Mouse (Mus musculus) heart, adult 2 months (tissue): ENCODE measurements around the gene Naa38.

Experiments used
- CTCF ChIP-seq: fragments of 200-600 bp; IDR thresholded peaks from 2 replicates; pipeline ENCODE4 v1.8.1; 2022; ENCODE audit warnings: antibody characterized with exemption, mild to moderate bottlenecking, moderate library complexity
- EP300 ChIP-seq: fragments of 200-500 bp; IDR thresholded peaks from 2 replicates; pipeline ENCODE4 v1.6.1; 2011; ENCODE audit warnings: low read depth, low read length, control low read depth; ENCODE audit not compliant: insufficient read depth
- POLR2A ChIP-seq: fragments of 200-500 bp; IDR thresholded peaks from 2 replicates; pipeline ENCODE4 v1.6.1; 2011; ENCODE audit warnings: mild to moderate bottlenecking, low read depth, low read length, control low read depth; ENCODE audit not compliant: insufficient read depth

DNA sequence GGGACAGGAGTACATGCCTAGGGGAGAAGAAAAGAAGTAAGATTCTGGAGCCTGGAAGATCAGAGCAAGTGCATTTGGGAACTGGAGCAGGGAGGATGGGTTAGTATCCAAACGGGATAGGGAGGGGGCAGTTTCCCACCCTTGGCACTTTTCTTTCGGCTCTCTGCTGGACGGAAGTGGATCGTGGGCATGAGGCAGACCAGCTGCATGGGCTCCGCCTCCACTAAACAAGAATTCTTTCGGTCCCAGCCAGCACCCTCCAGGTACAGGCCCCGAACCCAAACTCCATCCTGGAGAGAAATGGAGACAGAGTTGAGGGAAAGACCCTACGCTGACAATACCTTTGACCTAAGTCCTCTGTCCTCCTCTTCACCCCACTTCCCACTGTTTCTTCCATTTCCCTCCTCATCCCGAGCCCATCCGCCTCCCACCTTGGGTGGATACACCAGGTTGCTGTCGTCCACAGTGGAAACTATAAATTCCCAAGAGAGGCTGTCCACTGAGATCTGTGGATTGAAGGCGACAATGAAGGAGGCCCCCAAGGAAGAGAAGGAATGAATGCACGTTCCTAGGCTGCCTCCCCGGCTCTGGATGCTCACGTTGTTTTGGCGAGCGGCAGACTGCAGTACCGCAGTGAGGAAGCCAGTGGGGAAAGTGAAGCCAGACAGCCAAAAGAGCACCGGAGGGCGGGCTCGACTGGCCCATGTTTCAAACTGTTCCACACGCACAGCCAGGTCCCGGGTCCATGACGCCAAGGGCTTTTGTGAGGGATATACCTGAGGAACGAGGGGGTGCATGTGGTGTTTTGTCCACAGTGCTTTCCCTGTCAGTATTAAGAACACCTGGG is 26.1 kb downstream of the Naa38 start:
- TF ChIP-seq POLR2A (no peak), CTCF (no peak), EP300 (no peak)
